Mouse (Mus musculus): ENCODE measurements around the gene Mrtfb.

DNA sequence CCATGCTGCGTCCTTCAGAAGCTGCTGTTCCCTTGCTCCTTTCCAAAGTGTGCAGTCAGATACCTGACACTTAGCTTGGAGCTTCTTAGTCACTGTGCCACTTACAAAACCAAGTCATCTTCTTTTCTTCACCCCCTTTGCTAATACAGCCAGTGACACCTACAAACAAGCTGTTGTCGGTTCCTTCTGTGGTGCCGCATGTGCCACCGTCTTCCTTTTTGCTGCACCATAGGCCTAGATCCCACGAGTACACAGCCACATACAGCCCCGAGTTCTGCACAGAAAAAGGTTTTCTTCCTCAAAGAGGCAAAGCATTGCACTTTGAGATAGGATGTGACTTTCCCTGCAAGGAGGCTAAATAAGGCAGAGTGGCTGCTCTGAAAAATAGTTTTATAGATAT, 83.2 kb downstream of the Mrtfb start:
- no peak for TF ChIP-seq GATA1 (IDR thresholded peaks at IDR 0.05; ENCODE audit: borderline replicate concordance, low read length)
- no peak for TF ChIP-seq FLI1 (IDR thresholded peaks at IDR 0.05; ENCODE audit: low read length)

Measured in megakaryocyte, embryonic 14.5 days (primary cell).